Mouse (Mus musculus): ENCODE data around the gene Hilpda.

Hilpda gene

DNA sequence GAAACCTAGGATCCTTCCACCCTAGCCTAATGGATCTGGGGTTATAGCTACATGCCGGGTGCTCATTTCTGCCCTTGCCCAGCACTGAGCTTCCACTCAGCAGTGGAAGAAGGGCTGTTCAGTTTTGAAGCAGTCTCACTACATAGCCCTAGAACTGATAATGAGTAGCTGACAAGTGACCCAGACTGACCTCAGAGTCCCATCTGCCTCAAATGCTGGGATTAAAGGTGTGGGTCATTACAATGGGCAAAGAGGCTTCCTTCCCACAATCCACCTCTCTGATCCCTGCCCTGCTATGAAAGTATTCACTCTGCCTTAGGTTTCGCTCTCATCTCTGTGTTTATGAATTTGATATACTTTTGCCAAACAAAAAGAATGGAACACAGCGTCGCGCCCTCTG lies 4.5 kb downstream of the Hilpda start:
- no peak for DNase-seq (ENCODE audit: low read depth)

DNA sequence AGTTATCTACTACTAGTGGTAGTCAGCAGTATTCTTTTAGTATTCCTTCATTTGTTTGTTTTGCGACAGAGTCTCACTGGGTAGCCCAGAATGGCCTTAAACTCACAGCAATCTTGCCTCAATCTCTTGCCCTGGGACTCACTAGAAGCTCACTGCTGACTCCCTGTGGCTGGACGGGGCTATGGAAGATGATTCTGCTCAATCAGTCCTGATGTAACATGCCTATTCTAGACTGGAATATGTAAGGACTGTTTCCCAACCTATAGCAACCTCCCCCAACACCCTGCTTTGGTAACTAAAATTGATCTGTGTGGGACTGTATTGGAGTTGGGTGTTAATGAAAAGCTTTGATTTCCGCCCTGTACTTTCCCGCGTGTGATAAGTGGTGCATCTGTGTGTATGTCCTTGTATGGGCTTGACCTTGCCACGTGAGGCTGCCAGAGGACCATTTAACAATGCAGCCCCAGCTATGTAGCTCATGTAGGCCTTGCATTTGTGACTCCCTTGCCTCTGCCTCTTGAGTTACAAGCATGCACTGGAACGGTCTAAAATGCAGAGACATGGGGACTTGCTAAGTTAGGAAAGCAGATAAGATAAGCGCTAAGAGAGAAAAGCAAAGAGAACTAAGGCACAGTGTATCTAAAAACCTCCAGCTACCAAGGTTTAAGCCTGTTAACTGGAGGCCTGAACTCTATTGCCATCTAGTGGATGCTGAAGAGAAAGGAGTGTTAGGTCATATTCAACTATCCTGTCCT lies 6.4 kb downstream of the Hilpda start:
- peak; percentile 84 for DNase-seq (ENCODE audit: low read depth)

DNA sequence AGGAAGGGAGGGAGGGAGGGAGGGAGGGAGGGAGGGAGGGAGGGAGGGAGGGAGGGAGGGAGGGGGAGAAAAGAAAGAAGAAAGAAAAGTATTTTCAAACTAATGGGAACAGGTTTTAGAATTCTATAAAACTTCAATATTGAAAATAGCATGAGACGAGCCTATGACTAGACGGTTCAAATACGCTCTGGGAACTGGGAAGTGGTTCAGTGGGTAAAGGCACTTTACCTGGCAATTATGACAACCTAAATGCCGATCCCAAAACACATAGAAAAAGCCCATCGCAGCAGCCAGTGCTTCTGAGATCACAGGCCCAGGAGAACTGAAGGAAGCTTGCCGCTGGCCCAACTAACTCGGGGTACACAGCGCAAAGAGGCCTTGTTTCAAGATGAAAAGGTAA lies 7.0 kb downstream of the Hilpda start, which contains the start of gene Fam71f2:
Gene Fam71f2 (plus strand): TSS at position 301 of the 400 bp plus-strand sequence.
- DNase-seq (ENCODE audit: low read depth), result no peak

DNA sequence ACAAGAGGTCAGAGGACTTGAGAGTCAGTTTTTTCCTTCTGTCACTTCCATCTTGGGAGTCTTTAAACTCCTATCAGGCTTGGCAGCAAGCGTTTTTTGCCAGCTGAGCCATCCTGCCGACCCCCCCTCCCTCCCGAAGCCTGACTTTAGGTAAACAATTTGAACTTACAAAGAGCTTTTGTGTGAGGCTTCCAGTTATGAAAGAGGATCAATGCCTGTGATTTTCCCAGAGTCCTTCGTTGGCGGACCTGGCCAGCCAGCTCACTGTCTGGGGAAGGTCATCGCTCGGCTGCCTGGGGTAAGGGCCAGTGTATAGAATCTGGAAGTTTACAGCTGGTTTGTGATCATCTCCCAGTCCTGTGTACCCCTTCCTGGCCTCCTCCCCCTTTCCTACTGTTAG lies 8.4 kb downstream of the Hilpda start:
- no peak for DNase-seq (ENCODE audit: low read depth)

DNA sequence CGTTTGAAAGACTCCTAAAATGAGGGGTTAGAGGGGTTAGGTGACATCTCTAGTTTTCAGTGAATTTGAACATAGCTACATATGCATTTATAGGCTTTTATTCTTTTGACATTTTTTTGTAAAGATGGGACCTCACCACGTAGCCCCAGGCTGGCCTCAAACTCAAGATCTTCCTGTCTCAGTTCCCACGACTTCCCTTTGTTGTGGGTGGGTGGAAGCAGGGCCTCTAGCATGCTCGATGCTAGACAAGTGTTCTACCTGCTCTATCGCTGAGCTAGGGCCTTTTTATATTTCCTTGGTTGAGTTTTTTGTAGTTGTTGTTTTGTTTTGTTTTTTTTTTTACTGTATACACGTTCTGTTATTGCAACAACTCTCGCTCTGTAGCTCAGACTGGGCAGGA lies 14.6 kb downstream of the Hilpda start:
- DNase-seq (ENCODE audit: low read depth), result no peak

DNA sequence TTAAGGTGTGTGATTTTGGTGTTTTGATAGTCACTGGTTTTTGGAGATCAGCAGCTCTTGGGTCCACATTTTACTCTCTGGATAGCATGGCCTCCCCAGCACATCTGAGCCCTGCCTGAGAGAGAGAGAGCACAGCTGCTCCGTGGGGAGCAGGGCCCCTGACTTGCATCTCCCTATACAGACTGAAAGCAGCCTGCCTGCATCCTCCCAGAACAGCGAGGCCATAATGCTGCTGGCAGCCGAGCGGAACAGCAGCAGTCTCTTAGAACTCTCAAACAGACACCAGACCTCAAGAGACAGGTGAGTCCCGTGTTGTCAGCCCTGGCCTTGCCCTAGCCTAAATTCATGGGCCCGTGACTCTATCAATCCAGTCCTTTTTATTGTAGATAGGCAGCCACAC lies 15.2 kb downstream of the Hilpda start:
- no peak for DNase-seq (ENCODE audit: low read depth)

DNA sequence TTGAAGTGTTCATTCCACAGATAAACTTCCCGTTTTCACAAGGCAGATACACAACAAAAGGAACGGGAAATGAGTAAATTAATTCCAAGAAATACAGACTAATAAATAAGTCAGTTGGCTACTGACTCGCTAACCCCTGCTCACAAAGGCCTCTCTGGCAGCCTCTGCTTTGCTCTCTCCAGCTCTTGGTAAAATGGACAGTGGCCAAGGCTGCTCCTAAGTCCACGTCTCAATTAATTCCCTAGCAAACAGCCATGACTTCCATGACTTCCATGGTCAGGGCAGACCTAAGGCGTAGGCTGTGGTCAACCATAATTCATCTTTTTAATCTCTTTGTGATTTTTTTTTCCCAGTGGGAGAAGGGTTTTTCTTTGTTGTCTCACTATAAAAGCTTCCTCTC lies 15.7 kb downstream of the Hilpda start:
- DNase-seq (ENCODE audit: low read depth), result no peak

DNA sequence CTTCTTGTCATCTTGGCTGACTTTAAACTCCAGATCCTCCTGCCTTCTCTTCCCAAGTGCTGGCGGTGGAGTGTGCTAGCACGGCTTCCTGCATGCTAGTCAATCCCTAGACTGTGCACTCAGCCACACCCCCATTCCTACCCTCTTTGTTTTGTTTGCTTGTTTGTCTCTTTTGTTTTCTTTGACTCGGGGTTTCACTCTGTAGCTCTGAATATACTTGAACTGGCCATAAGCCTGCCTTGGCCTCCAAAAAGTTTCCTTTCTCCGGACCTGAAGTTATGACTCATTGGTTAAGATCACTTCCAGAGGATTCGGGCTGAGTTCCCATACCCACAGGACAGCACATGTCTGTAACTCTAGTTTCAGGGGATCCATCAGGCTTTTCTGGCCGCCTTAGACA lies 16.4 kb downstream of the Hilpda start:
- no peak for DNase-seq (ENCODE audit: low read depth)

DNA sequence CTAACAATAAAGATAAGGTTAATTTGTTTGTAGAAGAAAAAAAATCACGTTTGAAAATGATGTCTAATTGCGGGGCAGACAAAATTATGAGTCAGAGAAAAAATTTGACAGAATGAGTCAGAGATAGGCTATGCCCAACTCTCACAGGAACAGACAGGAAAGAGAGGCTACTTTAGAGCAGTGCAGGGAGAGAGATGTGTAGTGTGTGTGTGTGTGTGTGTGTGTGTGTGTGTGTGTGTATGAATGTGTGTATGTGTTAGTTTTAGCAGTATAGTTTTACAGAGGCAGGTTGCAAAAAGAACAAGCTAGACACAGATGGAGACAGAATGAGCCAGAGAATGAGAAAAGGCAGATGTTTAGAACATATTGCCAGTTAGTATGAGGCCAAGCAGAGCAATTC lies 26.8 kb downstream of the Hilpda start:
- DNase-seq (ENCODE audit: low read depth), result no peak

DNA sequence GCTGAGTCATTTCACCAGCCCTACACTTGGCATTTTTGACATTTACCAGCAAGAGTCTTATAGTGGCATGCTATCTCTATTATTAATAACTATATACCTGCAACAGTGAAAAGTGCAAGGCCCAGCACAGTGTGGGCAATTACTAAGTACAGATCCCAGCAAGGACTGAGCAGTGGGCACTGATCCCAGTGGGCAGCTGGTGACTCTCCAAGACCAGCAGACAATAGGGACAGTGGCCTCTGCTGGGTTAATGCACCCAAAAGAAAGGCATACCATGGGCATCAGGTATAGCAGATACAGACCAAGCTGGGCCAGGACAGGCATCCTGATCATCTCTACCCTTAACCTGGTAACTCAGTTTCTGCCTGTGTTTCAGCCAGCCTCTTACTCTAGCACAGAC lies 31.0 kb downstream of the Hilpda start:
- DNase-seq (ENCODE audit: low read depth), result no peak

DNA sequence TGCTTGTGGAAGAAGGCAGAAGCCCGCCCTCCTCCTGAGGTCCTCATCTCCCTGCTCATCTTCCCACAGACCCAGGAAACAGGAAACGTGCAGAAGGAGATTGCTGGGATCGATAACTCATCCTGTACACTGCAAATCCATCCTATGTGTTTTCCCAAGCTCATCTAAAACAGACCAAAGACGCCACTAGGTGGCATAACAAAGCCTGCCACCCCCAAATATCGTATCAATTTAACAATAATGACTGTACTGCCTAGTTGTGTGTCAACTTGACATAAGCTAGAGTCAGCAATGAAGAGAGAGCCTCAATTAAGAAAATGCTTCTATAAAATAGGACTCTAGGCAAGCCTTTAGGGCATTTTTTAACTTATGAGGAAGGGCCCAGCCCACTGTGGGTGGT lies 31.4 kb downstream of the Hilpda start:
- DNase-seq (ENCODE audit: low read depth), result no peak

DNA sequence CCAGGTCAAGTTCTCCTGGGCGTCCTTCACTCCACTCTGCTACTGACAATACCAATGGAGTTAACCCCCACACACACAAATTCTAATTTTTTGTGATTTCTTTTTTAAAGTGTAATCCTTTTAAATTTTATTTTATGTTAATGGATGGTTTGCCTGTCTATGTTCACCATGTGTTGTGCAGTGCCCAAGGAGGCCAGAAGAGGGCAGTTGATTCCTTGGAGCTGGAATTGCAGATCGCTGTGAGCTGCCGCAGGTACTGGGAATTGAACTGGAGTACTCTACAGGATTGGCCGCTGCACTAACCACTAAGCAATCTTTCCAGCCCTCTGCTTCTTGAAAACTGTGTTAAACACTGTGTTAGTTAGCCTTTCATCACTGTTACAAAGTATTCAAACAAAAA lies 33.2 kb downstream of the Hilpda start:
- DNase-seq (ENCODE audit: low read depth), result no peak

DNA sequence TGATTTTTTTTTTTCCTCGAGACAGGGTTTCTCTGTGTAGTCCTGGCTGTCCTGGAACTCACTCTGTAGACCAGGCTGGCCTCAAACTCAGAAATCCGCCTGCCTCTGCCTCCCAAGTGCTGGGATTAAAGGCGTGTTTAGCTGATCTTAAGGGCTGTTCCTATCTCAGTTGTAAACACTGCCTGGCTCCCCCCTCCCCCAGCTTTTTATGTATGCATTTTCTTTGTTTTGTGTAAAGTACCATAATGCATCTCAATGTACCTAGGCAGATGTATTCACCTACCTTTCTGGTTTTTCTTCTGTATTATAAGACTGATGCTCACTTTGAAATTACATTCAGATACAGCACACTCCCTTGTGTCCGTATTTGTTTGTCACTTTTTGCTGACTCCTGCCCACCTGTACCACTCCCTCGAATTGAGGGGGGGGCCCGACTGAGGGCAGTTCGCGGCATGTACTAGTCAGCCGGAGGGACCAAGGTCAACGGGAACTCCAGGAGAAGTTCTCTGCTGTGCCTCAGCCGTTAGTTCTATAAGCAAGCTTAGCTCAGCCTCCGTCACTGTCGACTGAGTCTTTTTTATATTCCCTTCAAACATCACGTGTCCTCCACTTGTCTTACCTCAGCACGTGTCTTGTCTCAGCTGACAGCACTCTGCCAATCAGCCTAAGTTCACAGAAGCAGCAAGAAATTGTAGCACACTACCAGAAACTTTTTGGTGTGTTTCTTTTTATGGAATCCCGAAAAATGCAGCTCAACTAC lies 36.7 kb downstream of the Hilpda start:
- DNase-seq (ENCODE audit: low read depth), result no peak

DNA sequence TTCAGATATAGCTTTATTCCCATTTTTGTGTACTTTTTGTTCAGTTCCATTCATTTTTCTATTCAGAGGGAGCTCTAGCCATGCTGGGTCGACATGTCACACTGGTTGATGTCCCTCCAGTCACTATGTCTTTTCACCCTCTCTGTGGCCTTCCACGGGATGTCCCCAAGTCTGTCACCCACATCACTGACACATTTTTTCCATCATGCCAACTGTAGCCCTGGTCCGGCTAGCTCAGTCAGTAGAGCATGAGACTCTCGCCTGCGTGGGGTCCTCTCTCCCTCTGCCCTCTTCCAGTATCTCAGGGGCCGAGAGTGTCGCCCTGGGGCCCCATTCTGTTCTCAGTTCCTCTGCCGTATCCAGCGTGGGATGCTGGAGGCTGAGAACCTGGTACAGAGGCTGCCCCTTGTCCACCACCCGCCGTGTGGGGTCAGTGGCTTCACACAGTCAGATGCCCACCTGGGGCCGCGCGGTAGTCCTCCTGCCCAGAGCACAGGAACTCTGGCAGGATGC lies 41.5 kb downstream of the Hilpda start:
- no peak for DNase-seq (ENCODE audit: low read depth)

DNA sequence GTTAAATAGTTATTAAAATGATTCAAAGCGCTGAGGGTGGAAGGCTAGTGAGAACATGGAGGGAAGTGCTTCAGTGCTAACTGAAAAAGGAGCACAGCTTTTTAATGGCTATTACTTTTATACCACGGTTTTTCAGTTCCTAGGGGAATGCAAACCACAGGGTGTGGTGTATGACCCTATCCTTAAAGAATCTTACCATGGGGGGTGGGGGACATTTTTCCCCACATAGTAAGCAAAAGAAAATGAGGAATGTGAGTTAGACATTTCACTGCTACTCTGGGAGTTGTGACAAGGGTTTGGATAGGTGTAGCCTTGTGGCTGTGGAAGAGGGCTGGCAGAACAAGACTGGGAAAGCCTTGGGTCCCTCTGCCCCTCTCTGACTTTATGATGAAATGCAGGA lies 45.0 kb downstream of the Hilpda start:
- DNase-seq (ENCODE audit: low read depth), result no peak

DNA sequence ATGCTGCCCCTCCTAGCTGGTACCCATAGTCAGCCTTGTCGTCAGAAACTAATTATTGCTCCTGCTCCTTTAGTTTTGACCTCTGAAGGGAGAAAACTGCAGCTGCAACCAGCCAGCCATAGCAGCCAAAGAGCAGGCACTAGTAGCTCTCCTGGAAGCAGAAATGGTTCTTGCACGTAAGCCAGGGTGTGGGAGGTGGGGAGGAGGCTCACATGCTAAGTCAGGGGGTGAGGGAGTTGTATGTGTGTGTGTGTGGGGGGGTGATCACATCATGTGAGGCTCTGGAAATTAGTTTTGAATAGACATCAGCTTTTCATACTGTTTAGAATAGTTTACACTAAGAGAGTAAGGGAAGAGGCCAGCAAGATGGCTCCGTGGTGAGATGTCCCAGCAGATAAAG lies 45.7 kb downstream of the Hilpda start:
- no peak for DNase-seq (ENCODE audit: low read depth)

DNA sequence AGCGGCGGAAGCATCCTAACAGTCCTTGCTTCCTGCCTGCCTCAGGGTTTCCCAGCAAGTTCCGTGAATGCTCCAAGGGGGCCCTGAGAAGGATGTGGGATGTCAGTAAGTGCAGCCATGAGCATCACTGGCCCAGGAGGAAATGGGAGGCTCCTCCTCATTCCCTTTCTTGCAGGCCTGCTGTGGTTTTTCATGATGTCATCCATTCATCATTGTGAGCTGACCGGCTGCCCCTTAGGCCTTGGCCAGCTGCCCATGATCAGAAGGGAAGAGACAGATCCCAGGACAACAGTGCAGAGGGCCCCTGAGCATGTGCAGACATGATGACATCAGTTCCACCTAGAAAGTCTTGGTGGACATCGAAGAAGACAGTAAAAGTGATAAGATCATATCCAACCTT lies 46.6 kb downstream of the Hilpda start, which contains the start of gene Fam71f1:
Gene Fam71f1 (plus strand): TSS at position 262 of the 400 bp plus-strand sequence.
- no peak for DNase-seq (ENCODE audit: low read depth)

DNA sequence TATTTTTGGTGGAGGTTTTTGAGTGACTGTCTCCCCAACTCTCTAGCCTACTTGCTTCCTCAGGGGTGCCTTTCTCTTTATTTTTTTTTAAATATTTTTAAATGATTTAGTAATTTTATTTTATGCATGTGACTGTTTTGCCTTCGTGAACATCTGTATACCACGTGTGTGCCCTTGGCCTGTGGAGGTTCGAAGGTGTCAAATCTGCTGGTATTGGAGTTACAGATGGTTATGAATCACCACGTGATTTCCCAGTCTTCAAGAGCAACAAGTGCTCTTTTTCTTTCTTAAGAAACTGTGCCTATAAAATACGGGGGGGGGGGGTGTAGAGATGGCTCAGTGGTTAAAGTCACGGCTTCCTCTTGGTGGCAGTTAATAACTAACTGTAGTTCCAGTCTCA lies 49.3 kb downstream of the Hilpda start:
- no peak for DNase-seq (ENCODE audit: low read depth)

DNA sequence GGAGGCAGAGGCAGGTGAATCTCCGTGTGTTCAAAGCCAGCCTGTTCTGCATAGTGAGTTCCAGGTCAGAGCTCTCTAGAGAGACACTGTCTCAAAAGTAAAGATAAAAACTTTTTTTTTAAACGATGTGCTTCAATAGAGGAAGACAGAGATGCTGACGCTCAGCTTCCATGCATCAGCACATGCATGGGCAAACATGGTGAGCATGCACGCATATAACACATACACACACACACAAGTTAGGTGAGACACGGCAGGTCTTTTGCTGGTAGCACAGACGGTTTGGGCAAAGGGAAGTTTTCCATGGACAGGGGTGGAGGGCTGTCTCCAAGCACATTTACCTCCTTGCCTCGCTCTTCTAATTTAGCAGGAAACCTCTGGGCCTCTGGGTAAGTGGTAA lies 49.9 kb downstream of the Hilpda start:
- no peak for DNase-seq (ENCODE audit: low read depth)

DNA sequence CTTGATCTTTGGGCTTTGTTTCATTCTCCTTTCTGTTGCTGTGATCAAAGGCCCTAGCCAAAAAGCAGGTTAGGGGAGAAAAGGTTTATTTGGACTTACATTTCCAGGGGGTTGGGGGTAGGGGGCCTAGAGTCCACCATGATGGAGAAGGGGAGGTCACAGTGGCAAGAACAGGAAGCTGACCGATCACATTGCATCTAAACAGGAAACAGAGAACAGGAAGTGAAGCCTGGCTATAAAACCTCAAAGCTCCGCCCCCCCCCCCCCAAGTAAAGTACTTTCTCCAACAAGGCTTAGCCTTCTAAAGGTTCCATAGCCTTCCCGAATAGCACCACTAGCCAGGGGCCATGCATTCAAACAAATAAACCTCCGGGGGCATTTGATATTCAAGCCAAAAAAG lies 50.4 kb downstream of the Hilpda start:
- DNase-seq (ENCODE audit: low read depth), result no peak
